Mouse (Mus musculus) liver, adult 2 months (tissue): Measurements from ENCODE around the gene Gspt1.

Experiments
- CTCF ChIP-seq: fragments of 200-500 bp; IDR thresholded peaks from 2 replicates; pipeline ENCODE4 v1.5.1; 2011; ENCODE audit warnings: low read depth, low read length, control low read depth
- POLR2A ChIP-seq: fragments of 200-500 bp; IDR thresholded peaks from 2 replicates; pipeline ENCODE4 v1.6.1; 2011; ENCODE audit warnings: low read length, control low read depth; ENCODE audit not compliant: insufficient read depth; ENCODE audit errors: extremely low read depth

GRCm38 (mm10) chr16:11271073-11271472, 16.9 kb upstream of the Gspt1 start:
- TF ChIP-seq CTCF (no peak), POLR2A (no peak)
